Mouse (Mus musculus): ENCODE measurements around the gene Aqp3.

GRCm38 (mm10) chr4:41081733-41082132 is 16.2 kb downstream of the Aqp3 start:
- TF ChIP-seq CTCF (IDR thresholded peaks at IDR 0.05; ENCODE audit: extremely low read depth, insufficient read length, insufficient replicate concordance, low read depth, low read length) (no peak), POLR2A (IDR thresholded peaks at IDR 0.05; ENCODE audit: low read depth, low read length) (no peak)
